Mouse (Mus musculus) erythroblast, embryonic 14.5 days (primary cell): ENCODE measurements around the gene Lcp2.

ENCODE experiments used
- GATA1 ChIP-seq: IDR thresholded peaks from 2 replicates; pipeline ENCODE4 v1.6.1; 2012; ENCODE audit warnings: low read length, inconsistent platforms, mixed read lengths
- TAL1 ChIP-seq: IDR thresholded peaks from 3 replicates; pipeline ENCODE4 v1.6.1; 2012; ENCODE audit warnings: low read length, inconsistent platforms, mixed read lengths

DNA sequence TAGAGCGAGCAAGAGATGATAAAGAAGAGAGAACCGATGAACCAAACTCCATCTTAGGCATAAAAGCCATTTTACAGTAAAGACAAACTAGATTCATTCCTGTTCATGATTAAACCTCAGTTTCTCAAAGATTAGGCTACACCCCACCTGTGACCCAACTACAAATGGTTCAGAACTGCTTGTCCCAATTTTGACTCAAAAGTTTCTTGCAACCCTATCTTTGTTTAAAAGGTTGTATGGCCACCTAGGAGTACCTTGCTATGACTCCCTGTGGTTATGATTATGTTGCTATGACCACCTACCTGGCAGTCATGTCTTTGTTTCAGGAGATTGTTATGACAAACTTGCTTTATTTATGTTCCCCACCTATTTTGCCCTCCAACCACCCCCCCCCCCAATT lies 39.1 kb upstream of the Lcp2 start:
- TF ChIP-seq TAL1 (no peak), GATA1 (no peak)
